Mouse (Mus musculus) forebrain, embryonic 12.5 days (tissue): ENCODE data around the gene Igtp. TPM values are rescaled to one million over a fixed set of nuclear protein-coding genes. Genes with fewer than 3 reads are reported as not detected.
A peak's percentile ranks its signal among the peaks of the same experiment; 100 is the strongest.

Experiments used
- ATAC-seq: fragments of 200-750 bp; cut with Nextera tagmentation; 2 replicates; pipeline ENCODE4 v1.8.0; 2017; ENCODE audit warnings: moderate TSS enrichment; ENCODE audit not compliant: low FRiP score
- H3K27ac ChIP-seq: fragments of 300-500 bp; sonication (generic); 2 replicates; pipeline ENCODE4 v1.5.1; 2016; ENCODE audit warnings: mild to moderate bottlenecking
- H3K27me3 ChIP-seq: fragments of 300-500 bp; sonication (generic); 2 replicates; pipeline ENCODE4 v1.6.1; 2016; ENCODE audit warnings: mild to moderate bottlenecking
- H3K36me3 ChIP-seq: fragments of 300-500 bp; sonication (generic); replicated peaks from 2 replicates; pipeline ENCODE4 v1.6.1; 2016; ENCODE audit warnings: mild to moderate bottlenecking
- H3K4me1 ChIP-seq: fragments of 300-500 bp; sonication (generic); 2 replicates; pipeline ENCODE4 v1.6.1; 2016
- H3K4me2 ChIP-seq: fragments of 300-500 bp; sonication (generic); 2 replicates; pipeline ENCODE4 v1.6.1; 2016; ENCODE audit warnings: mild to moderate bottlenecking, moderate library complexity
- H3K4me3 ChIP-seq: fragments of 300-500 bp; sonication (generic); replicated peaks from 2 replicates; pipeline ENCODE4 v1.5.1; 2016; ENCODE audit warnings: mild to moderate bottlenecking
- H3K9ac ChIP-seq: fragments of 300-500 bp; sonication (generic); 2 replicates; pipeline ENCODE4 v1.6.1; 2016; ENCODE audit warnings: mild to moderate bottlenecking
- H3K9me3 ChIP-seq: fragments of 300-500 bp; sonication (generic); 2 replicates; pipeline ENCODE4 v1.6.1; 2016
- WGBS: fragments of 180-500 bp; shearing (Covaris S2); methylation state at CpG from one replicate; pipeline ENCODE4 v1.1.7; 2016; 5-methylcytosine and 5-hydroxymethylcytosine counted together
- polyA plus RNA-seq: library from polyadenylated mRNA; unstranded; fragments of >200 nt; fragmentation: Nextera tagmentation; extraction: Ambion mirVana; gene quantifications from 2 replicates; pipeline ENCODE4 v1.2.1, GENCODE M21; 2016

Gene Igtp
- polyA plus RNA-seq, 1 experiment from 2014 or later: 1.6 TPM

DNA sequence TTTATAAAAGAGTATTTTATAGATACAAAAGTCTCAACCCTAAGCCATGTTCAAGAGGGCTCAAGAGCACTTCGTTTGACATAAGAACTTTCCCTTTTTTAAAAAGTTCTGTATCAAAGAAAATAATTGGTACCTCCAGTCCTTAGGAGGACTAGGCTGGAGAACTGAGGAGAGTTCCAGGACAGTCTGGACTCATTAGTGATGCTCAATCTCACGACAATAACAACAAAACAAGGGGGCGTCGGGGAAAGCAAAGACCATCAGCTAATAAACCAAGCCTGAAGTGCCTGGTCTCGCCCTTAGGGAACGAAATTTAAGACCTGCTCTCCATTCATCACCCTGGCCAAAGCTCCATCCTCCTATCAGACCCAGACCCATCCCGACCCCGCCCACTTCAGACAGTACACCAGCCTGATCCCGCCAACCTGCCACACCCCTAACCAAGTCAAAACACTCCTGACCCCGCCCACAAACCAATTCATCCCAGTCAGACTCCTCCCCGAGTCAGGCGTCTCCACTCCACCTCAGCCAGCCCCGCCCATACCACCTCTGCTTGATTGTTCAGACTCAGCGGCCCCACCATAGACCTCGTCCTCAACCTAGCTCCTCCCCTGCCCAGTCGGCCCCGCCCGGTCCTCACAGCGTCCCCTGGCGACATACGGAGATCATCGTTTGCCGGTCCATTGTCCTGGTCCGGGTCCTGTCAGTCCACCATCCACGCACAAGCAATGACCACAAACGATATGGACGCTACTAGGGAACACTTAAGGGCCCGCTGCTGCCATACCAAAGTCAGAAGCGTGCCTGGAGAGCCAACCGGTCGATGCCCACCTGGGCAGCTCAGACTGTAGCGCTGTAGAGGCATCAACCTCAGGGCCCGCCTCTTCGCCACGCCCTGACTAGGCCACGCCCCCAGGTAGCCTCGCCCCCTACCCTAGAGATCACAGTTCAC is 39.8 kb downstream of the Igtp start:
- Histone ChIP-seq H3K9me3 (no peaks in the 10 kb centered on the region), H3K9ac (0 out of 2 replicates have a peak overlapping the region, but pooled peaks have one; percentile 41), H3K4me3 (peak overlapping the region; percentile 39), H3K4me2 (peak overlapping the region; percentile 64), H3K36me3 (no peaks in the 10 kb centered on the region), H3K27me3 (peaks cover 6% of the 10 kb centered on the region; the same call in 1 of the 2 replicates), H3K4me1 (peaks cover 8% of the 10 kb centered on the region; the same call in 1 of the 2 replicates), H3K27ac (no peak overlapping the region)
- peak; percentile 86 for ATAC-seq
- WGBS: under 1% methylated on average over 37 of the region's 37 CpGs

DNA sequence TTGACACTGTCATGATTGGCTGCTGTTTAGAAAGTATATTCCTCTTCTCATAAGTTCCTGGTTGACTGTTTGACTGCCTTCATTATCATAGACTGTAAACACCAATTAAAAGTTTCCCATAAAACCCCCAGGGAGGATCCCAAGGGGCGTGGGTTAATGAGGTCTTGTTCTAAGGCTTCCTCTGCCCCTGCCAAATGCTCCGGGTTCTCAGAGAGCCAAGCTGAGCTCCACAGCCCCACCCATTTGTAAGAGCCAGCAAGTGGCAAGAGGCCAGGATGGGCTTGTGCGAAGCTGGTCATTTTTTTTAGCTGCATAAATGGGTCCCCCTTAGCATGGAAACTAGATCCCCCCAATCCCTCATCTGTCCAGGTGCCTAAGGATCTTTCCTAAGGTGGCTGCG is 47.9 kb downstream of the Igtp start:
- Histone ChIP-seq H3K27me3 (no peaks in the 10 kb centered on the region; the same call in 1 of the 2 replicates), H3K9me3 (no peaks in the 10 kb centered on the region), H3K4me2 (no peak overlapping the region), H3K4me3 (no peak overlapping the region), H3K9ac (no peak overlapping the region), H3K36me3 (no peaks in the 10 kb centered on the region), H3K27ac (no peak overlapping the region), H3K4me1 (no peaks in the 10 kb centered on the region)
- ATAC-seq: no peak
- WGBS: 45% methylated on average over 4 of the region's 4 CpGs

DNA sequence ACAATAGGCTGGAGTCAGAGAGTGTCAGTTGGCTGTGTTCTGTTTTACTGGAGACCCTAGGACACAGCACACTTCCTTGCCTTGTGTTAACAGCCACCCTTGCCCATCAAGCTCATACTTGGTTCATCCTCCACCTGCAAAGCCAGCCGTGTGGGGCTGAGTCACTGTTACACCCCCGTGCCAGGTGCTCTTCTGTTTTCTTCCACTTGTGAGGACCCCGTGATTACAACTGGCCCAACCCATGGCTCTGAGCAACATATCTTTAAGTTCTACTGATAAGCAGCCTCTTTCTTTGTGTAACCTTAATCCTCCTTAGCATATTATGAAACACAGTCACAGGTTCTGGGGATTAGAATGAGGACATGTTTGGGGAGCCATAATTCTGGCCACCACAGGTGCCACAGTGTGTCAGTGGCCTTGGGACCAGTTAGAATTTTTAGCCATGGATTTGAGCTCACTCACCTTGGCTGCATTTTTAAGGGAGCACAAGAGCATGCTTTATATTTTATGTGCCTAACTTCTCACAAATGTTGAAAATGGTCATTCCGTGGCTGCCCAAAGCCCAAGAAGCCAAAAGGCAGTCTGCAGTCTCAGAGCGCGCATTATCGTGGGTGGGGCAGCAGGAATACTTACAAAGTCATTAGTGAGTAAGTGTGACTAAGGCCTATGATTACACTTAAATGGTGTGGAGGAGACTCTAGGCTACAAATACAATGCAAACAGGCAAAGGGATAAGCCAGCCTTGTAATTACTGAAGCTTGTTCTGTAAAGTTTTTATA is 50.0 kb downstream of the Igtp start:
- Histone ChIP-seq H3K27me3 (no peaks in the 10 kb centered on the region), H3K4me3 (no peak overlapping the region), H3K4me2 (no peak overlapping the region), H3K9ac (no peak overlapping the region), H3K9me3 (no peaks in the 10 kb centered on the region), H3K36me3 (no peaks in the 10 kb centered on the region), H3K4me1 (no peaks in the 10 kb centered on the region), H3K27ac (no peak overlapping the region)
- no peak for ATAC-seq
- WGBS: 87% methylated on average over 7 of the region's 7 CpGs

GRCm38 (mm10) chr11:58250550-58250949 is 51.2 kb downstream of the Igtp start:
- no peak overlapping the region for H3K9ac ChIP-seq
- no peak overlapping the region for H3K4me2 ChIP-seq
- H3K27me3 ChIP-seq: no peaks in the 10 kb centered on the region
- no peaks in the 10 kb centered on the region for H3K36me3 ChIP-seq
- no peak overlapping the region for H3K4me3 ChIP-seq
- 76% methylated on average over 5 of the region's 5 CpGs for WGBS
- no peaks in the 10 kb centered on the region for H3K9me3 ChIP-seq
- no peaks in the 10 kb centered on the region for H3K4me1 ChIP-seq
- ATAC-seq: no peak
- no peak overlapping the region for H3K27ac ChIP-seq

- no peak for ATAC-seq
- Histone ChIP-seq H3K27ac (no peak overlapping the region), H3K9ac (no peak overlapping the region), H3K9me3 (no peaks in the 10 kb centered on the region), H3K4me3 (no peak overlapping the region), H3K4me2 (no peak overlapping the region), H3K27me3 (no peaks in the 10 kb centered on the region), H3K36me3 (no peaks in the 10 kb centered on the region), H3K4me1 (no peaks in the 10 kb centered on the region)
- 92% methylated on average over 3 of the region's 3 CpGs for WGBS
These were observed 55.1 kb downstream of the Igtp start for GRCm38 (mm10) chr11:58254411-58254810.

Other genes starting within 250 kb of the Igtp start
- 16.0 and 17.9 TPM in 2 replicates for gene Larp1, start 190.5 kb upstream of the Igtp start, polyA plus RNA-seq
- gene Gm12248, start 106.4 kb upstream of the Igtp start, polyA plus RNA-seq: not detected in 2 replicates
- gene Cnot8, start 95.4 kb upstream of the Igtp start, polyA plus RNA-seq: 110 and 112 TPM in 2 replicates
- 20.2 and 23.5 TPM in 2 replicates for gene Gemin5, start 31.0 kb upstream of the Igtp start, polyA plus RNA-seq
- 108 and 113 TPM in 2 replicates for gene Mrpl22, start 27.9 kb upstream of the Igtp start, polyA plus RNA-seq
- gene Irgm2, start 62 bp downstream of the Igtp start, polyA plus RNA-seq: 0.51 and 0.63 TPM in 2 replicates
- not detected in 2 replicates for gene 4930438A08Rik, start 75.2 kb downstream of the Igtp start, polyA plus RNA-seq
- gene Zfp692, start 107.5 kb downstream of the Igtp start, polyA plus RNA-seq: 29.3 and 30.1 TPM in 2 replicates
- gene Zfp672, start 130.8 kb downstream of the Igtp start, polyA plus RNA-seq: 37.7 and 40.4 TPM in 2 replicates
- gene Sh3bp5l, start 131.2 kb downstream of the Igtp start, polyA plus RNA-seq: 45.2 and 51.0 TPM in 2 replicates
- not detected in 2 replicates for gene Lypd8, start 179.5 kb downstream of the Igtp start, polyA plus RNA-seq
- gene 1810065E05Rik, start 221.6 kb downstream of the Igtp start, polyA plus RNA-seq: not detected in 2 replicates
- gene Gm12253, start 233.0 kb downstream of the Igtp start, polyA plus RNA-seq: not detected in 2 replicates